Comparison of ENCODE assay signal across 8 mouse cellular contexts in genomic region chr8:94874358-94874757, GRCm38 (mm10). TPM values are rescaled to one million over a fixed set of nuclear protein-coding genes. Genes with fewer than 3 reads are reported as not detected.
DNase-seq lines count a peak whose midpoint lies in the region; ATAC-seq and TF ChIP-seq lines count a peak whose summit lies in the region.

No protein-coding gene starts in this region.

- H3K27me3 ChIP-seq in intestine, postnatal 0 days (replicated peaks; ENCODE audit: control insufficient read depth, insufficient read depth, low read length), result no peaks in the 10 kb centered on the region
- H3K27me3 ChIP-seq in liver, adult 2 months (ENCODE audit: control insufficient read depth, insufficient read depth, low read length), result no peaks in the 10 kb centered on the region; the same call in 1 of the 2 replicates
- peaks cover 28% of the 10 kb centered on the region for H3K27me3 ChIP-seq in neural tube, embryonic 12.5 days (replicated peaks)
- H3K27me3 ChIP-seq in thymus, adult 2 months (ENCODE audit: control insufficient read depth, insufficient read depth, low read length), result no peaks in the 10 kb centered on the region; the same call in 1 of the 2 replicates

- no peak for TF ChIP-seq POLR2A in liver, adult 2 months (IDR thresholded peaks at IDR 0.05; ENCODE audit: extremely low read depth, insufficient read depth, low read length)
- TF ChIP-seq POLR2A in thymus, adult 2 months (IDR thresholded peaks at IDR 0.05; ENCODE audit: control insufficient read depth, extremely low read depth, insufficient read depth, low read length, poor library complexity), result no peak

- no peaks in the 10 kb centered on the region for H3K79me2 ChIP-seq in liver, adult 2 months (ENCODE audit: control insufficient read depth, insufficient read depth, low read length)

- no peaks in the 10 kb centered on the region for H3K9me3 ChIP-seq in intestine, postnatal 0 days (ENCODE audit: control insufficient read depth)
- no peaks in the 10 kb centered on the region for H3K9me3 ChIP-seq in neural tube, embryonic 12.5 days

- H3K9ac ChIP-seq in intestine, postnatal 0 days (ENCODE audit: low read depth, low read length), result peak overlapping the region; percentile 76; the same call in 1 of the 2 replicates
- no peak overlapping the region for H3K9ac ChIP-seq in liver, adult 2 months (ENCODE audit: low read depth, low read length)
- no peak overlapping the region for H3K9ac ChIP-seq in neural tube, embryonic 12.5 days

- TF ChIP-seq CTCF in intestine, postnatal 0 days (IDR thresholded peaks at IDR 0.05; ENCODE audit: low read depth), result peak; percentile 96
- peak; percentile 91 for TF ChIP-seq CTCF in liver, adult 2 months (IDR thresholded peaks at IDR 0.05; ENCODE audit: low read depth, low read length)
- TF ChIP-seq CTCF in thymus, adult 2 months (IDR thresholded peaks at IDR 0.05; ENCODE audit: borderline replicate concordance, control insufficient read depth, extremely low read depth, insufficient read depth, low read length, poor library complexity), result peak; percentile 93

- H3K27ac ChIP-seq in intestine, postnatal 0 days (ENCODE audit: low read depth, low read length), result peak overlapping the region; percentile 95
- H3K27ac ChIP-seq in liver, adult 2 months (replicated peaks; ENCODE audit: insufficient read depth, low read depth, low read length), result no peak overlapping the region
- no peak overlapping the region for H3K27ac ChIP-seq in neural tube, embryonic 12.5 days
- H3K27ac ChIP-seq in thymus, adult 2 months (ENCODE audit: control insufficient read depth, insufficient read depth, low read length), result no peak overlapping the region

- peaks cover 10% of the 10 kb centered on the region for H3K4me1 ChIP-seq in intestine, postnatal 0 days (replicated peaks; ENCODE audit: control insufficient read depth, insufficient read depth, low read length)
- no peaks in the 10 kb centered on the region; the same call in none of the 2 replicates for H3K4me1 ChIP-seq in liver, adult 2 months (ENCODE audit: control insufficient read depth, insufficient read depth, low read length)
- peaks cover 40% of the 10 kb centered on the region for H3K4me1 ChIP-seq in neural tube, embryonic 12.5 days
- peaks cover 26% of the 10 kb centered on the region for H3K4me1 ChIP-seq in thymus, adult 2 months (replicated peaks; ENCODE audit: control insufficient read depth, insufficient read depth, low read length)

- WGBS in intestine, postnatal 0 days, result 9% methylated on average over 6 of the region's 6 CpGs
- WGBS in liver, adult 2 months, result 14% methylated on average over 6 of the region's 6 CpGs
- WGBS in neural tube, embryonic 12.5 days, result 13% methylated on average over 6 of the region's 6 CpGs
- WGBS in thymus, adult 2 months, result 18% methylated on average over 6 of the region's 6 CpGs

- peak overlapping the region; percentile 91 for H3K4me2 ChIP-seq in intestine, postnatal 0 days (replicated peaks; ENCODE audit: low read depth)
- peak overlapping the region; percentile 98 for H3K4me2 ChIP-seq in neural tube, embryonic 12.5 days (replicated peaks)

- H3K36me3 ChIP-seq in intestine, postnatal 0 days (ENCODE audit: control insufficient read depth, insufficient read depth), result no peaks in the 10 kb centered on the region
- H3K36me3 ChIP-seq in liver, adult 2 months (ENCODE audit: control insufficient read depth, insufficient read depth, low read length), result no peaks in the 10 kb centered on the region
- no peaks in the 10 kb centered on the region for H3K36me3 ChIP-seq in neural tube, embryonic 12.5 days
- no peaks in the 10 kb centered on the region for H3K36me3 ChIP-seq in thymus, adult 2 months (ENCODE audit: control insufficient read depth, insufficient read depth, low read length)

- DNase-seq in 416B (ENCODE audit: low read depth) (peak; percentile 74), adipocyte (ENCODE audit: low spot score) (peak; percentile 76)
- peak; percentile 62 for DNase-seq in embryo, embryonic 9.5 days (ENCODE audit: extremely low spot score)
- DNase-seq in heart, adult 11 months, result peak; percentile 97
- DNase-seq in liver, adult 2 months (ENCODE audit: extremely low read depth, low read depth, low spot score), result peak; percentile 50
- peak; percentile 69 for DNase-seq in thymus, adult 2 months

- peak overlapping the region; percentile 78 for H3K4me3 ChIP-seq in intestine, postnatal 0 days (ENCODE audit: low read depth, low read length)
- H3K4me3 ChIP-seq in liver, adult 2 months (ENCODE audit: insufficient read depth, low read depth, low read length), result no peak overlapping the region
- 0 out of 2 replicates have a peak overlapping the region, but pooled peaks have one; percentile 0 for H3K4me3 ChIP-seq in neural tube, embryonic 12.5 days
- no peak overlapping the region for H3K4me3 ChIP-seq in thymus, adult 2 months (ENCODE audit: control insufficient read depth, insufficient read depth, low read length)

- ATAC-seq in intestine, postnatal 0 days, result no peak
- ATAC-seq in neural tube, embryonic 12.5 days (ENCODE audit: low FRiP score, low read depth), result no peak

RNA-seq across cellular contexts. Expression of gene Dok4, which starts 1.8 kb away (rescaled TPM):
- 51.0 and 52.1 TPM in 2 replicates for polyA plus RNA-seq in intestine, postnatal 0 days (2015; fragmentation: Nextera tagmentation; extraction: Ambion mirVana)
- total RNA-seq in liver, adult 2 months (2014; rRNA removed), result 0.83 and 1.5 TPM in 2 replicates
- polyA plus RNA-seq in liver, adult 2 months (2012; rRNA removed), result 1.4 and 1.5 TPM in 2 replicates
- polyA plus RNA-seq in neural tube, embryonic 12.5 days (2016; fragmentation: Nextera tagmentation; extraction: Ambion mirVana), result 32.7 and 41.8 TPM in 2 replicates
- polyA plus RNA-seq in thymus, adult 2 months (2012; rRNA removed), result 3.1 and 4.9 TPM in 2 replicates

RNA-seq across cellular contexts. Expression of gene Polr2c, which starts 17.1 kb away (rescaled TPM):
- 70.4 and 75.1 TPM in 2 replicates for polyA plus RNA-seq in intestine, postnatal 0 days (2015; fragmentation: Nextera tagmentation; extraction: Ambion mirVana)
- total RNA-seq in liver, adult 2 months (2014; rRNA removed), result 27.4 and 31.7 TPM in 2 replicates
- polyA plus RNA-seq in liver, adult 2 months (2012; rRNA removed), result 44.1 and 47.3 TPM in 2 replicates
- polyA plus RNA-seq in neural tube, embryonic 12.5 days (2016; fragmentation: Nextera tagmentation; extraction: Ambion mirVana), result 130 and 143 TPM in 2 replicates
- polyA plus RNA-seq in thymus, adult 2 months (2012; rRNA removed), result 146 and 160 TPM in 2 replicates

RNA-seq across cellular contexts. Expression of gene Ciapin1, which starts 36.2 kb away (rescaled TPM):
- 88.1 and 95.1 TPM in 2 replicates for polyA plus RNA-seq in intestine, postnatal 0 days (2015; fragmentation: Nextera tagmentation; extraction: Ambion mirVana)
- 9.5 and 11.9 TPM in 2 replicates for total RNA-seq in liver, adult 2 months (2014; rRNA removed)
- 48.9 and 57.3 TPM in 2 replicates for polyA plus RNA-seq in liver, adult 2 months (2012; rRNA removed)
- 190 and 193 TPM in 2 replicates for polyA plus RNA-seq in neural tube, embryonic 12.5 days (2016; fragmentation: Nextera tagmentation; extraction: Ambion mirVana)
- 49.2 and 53.5 TPM in 2 replicates for polyA plus RNA-seq in thymus, adult 2 months (2012; rRNA removed)

RNA-seq across cellular contexts. Expression of gene Coq9, which starts 36.2 kb away (rescaled TPM):
- polyA plus RNA-seq in intestine, postnatal 0 days (2015; fragmentation: Nextera tagmentation; extraction: Ambion mirVana), result 79.4 and 80.7 TPM in 2 replicates
- 148 and 183 TPM in 2 replicates for total RNA-seq in liver, adult 2 months (2014; rRNA removed)
- polyA plus RNA-seq in liver, adult 2 months (2012; rRNA removed), result 280 and 359 TPM in 2 replicates
- 52.3 and 57.6 TPM in 2 replicates for polyA plus RNA-seq in neural tube, embryonic 12.5 days (2016; fragmentation: Nextera tagmentation; extraction: Ambion mirVana)
- 166 and 176 TPM in 2 replicates for polyA plus RNA-seq in thymus, adult 2 months (2012; rRNA removed)

RNA-seq across cellular contexts. Expression of gene Ccdc102a, which starts 43.5 kb away (rescaled TPM):
- 7.2 and 7.7 TPM in 2 replicates for polyA plus RNA-seq in intestine, postnatal 0 days (2015; fragmentation: Nextera tagmentation; extraction: Ambion mirVana)
- total RNA-seq in liver, adult 2 months (2014; rRNA removed), result 0.46 and 0.94 TPM in 2 replicates
- 0.90 and 1.2 TPM in 2 replicates for polyA plus RNA-seq in liver, adult 2 months (2012; rRNA removed)
- polyA plus RNA-seq in neural tube, embryonic 12.5 days (2016; fragmentation: Nextera tagmentation; extraction: Ambion mirVana), result 18.1 and 18.9 TPM in 2 replicates
- polyA plus RNA-seq in thymus, adult 2 months (2012; rRNA removed), result 6.8 and 7.2 TPM in 2 replicates

Comparison
In these comparisons a context has a peak if more than half of its experiments do, and no peak if none do; other contexts are left out.
1. H3K4me3 ChIP-seq: peak in intestine, postnatal 0 days (single experiment) and neural tube, embryonic 12.5 days (single experiment); none in liver, adult 2 months (single experiment) and thymus, adult 2 months (single experiment).
2. Peak in every context shown above with its lines, with median percentiles within 50 percentile points of each other: DNase-seq and CTCF ChIP-seq.